Mouse (Mus musculus) Muller cell, postnatal 12 days (primary cell): ENCODE results near the gene St8sia1.
A peak's percentile ranks its signal among the peaks of the same experiment; 100 is the strongest.

Experiments used
- DNase-seq: peaks from one replicate; pipeline ENCODE4 v3.0.0-alpha.2; 2015; ENCODE audit errors: inconsistent ontology term

The St8sia1 gene

DNA sequence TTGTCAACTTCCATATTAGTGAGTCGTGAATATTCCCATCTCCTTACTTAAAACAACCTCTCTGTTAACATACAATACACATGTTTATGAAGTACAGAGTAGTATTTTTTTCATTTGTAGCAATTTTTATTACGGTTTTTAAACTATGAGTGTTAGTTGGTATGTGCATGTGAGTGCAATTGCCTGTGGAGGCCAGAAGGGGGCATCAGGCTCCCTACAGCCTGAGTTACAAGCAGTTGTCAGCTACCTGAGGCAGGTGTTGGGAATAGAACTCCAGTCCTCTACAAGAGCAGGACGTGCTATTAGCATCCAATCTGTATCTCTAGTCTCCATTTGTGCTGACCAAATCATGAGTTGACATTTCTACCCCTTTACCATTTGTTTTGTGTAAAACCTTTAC is 19.8 kb downstream of the St8sia1 start:
- DNase-seq, result no peak

DNA sequence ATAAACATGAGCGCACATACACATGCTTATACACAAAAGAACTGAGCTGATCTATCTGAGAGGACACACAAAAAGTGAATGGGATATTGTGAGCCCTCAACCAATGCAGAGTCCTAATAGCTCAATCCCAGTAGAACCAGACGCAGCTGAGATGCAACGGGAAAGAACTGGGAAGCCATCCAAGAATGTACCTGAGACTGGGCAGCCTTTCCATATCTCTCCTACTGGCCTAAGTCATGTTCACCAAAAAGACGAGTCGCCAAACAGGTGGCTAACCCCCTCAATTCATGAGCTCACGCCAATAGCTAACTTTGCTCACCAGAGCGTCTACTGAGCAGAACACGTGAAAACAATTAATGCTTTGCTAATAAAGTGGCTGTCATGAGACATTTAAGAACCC is 20.8 kb downstream of the St8sia1 start:
- DNase-seq, result no peak

DNA sequence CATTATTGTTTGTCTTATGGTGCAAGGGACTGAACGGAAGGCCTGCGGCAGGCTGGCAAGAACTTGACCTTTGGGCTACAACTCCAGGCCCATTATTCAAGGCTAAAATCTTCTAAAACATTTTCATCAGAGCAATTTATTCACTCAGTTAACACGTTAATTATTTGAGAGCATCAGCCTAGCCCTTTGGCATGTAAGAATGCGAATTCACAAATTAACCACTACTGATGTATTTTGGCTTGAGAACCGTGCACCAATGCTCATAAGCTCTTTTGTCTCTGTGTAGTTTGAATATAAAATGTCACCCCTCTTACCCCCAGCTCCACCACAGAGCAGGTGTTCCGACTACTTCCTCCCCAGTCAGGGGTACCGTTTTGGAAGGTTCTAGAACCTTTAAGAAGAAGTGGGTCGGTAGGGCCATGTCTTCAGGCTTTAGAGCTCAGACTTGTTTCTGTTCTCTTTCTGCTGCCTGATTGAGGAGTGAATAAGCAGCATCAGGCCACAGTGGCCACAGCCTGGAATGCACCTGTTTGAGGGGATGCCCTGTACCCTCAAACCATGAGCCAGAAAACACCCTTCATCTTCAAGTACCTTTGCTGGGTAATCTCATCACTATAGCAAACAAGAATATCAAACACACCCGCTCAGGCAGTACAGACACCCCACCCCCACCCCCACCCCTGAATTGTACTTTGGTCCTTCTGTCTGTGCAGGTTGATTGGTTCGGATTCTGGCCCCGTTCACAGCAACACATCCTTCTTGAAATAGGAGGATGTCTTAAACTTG is 22.5 kb downstream of the St8sia1 start:
- DNase-seq, result peak; percentile 92

DNA sequence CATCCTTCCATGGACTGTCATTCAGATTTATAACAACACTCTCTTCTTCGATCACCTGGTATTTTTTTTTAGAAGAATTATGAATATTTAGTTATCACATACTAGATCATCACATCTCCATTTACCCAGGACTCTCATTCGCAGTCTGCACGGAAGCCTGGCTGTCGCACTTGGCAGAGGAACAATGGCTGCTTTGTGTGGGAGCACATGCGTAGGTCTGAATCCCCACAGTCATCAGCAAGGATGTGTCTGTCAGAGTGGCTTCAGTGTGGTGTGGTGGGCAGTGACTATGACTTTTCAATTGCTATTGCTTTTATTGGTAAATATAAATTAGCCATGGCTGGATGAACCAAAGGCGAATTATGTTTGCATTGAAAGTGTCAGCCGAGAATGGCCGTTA is 23.2 kb downstream of the St8sia1 start:
- peak; percentile 81 for DNase-seq

DNA sequence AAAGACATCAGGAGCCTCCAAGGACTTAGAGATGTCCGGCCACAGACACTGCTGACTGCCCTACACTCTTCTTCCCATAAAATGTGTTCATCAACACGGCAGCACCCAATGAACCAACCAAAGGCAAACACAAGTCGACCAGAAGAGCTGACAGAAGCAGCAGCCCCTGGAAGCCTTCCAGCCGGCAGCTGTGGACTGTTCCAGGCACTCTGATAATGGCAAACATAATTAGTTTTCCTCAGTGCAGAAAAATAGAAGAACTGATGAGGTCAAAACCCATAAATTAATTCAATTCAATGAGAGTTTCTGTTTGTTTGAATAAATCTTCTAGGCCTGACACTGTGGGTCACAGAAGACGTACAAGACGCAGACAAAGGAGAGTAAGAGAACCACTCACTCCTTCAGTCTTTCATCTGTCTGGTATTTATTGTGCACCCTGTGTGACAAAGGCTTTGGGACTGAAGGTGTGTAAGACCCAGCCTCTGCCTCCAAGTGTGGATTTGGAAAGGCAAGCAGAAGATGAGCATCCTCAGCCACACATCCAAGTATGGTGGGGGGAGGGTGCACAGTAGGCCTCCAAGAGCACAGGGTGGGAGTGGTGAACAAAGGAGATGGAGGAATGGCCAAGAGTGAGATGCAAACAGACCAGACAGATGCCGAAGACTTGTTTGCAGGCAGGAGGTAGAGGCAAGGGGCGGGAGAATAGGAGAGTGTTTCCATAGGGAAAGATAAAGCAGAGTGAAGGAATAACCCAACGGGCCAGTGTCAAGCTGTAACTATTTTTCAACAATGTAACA is 25.5 kb downstream of the St8sia1 start:
- DNase-seq, result peak; percentile 66

DNA sequence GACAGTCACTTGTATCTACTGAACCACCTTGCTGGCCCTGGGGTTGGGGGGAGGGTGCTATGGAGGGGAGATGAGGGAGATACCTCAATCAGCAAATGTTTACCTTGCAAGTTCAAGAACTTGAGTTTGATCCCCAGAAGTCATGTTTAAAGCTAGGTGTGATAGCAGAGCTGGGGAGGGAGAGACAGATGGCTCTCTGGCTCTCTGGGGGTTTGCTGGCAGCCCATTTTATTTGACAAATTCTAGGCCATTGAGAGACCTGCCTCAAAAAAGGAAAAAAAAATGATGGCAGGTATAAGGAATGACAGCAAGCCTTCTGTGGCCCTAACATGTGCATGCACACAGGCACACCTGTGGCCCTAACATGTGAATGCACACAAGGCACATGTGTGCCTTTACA is 26.2 kb downstream of the St8sia1 start:
- DNase-seq, result no peak

DNA sequence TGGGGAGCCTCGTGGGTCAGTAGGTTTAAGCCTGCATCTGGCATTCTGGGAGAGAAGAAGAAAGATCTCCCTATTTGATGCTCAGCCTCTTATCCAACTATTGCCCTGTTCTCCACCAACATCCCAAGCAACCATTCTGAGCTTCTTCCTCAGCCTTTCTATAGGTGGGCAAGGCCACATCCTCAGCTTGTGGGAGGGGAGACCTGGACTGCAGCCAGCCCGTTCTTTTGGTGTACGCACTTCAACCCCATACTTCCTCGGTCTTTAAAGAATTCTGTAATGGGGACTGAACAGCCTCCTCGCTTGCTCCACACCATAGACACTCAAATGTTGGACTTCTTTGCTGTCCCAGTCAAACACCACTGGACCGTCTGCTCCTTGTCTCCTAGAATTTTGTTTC is 31.7 kb downstream of the St8sia1 start:
- DNase-seq, result no peak

DNA sequence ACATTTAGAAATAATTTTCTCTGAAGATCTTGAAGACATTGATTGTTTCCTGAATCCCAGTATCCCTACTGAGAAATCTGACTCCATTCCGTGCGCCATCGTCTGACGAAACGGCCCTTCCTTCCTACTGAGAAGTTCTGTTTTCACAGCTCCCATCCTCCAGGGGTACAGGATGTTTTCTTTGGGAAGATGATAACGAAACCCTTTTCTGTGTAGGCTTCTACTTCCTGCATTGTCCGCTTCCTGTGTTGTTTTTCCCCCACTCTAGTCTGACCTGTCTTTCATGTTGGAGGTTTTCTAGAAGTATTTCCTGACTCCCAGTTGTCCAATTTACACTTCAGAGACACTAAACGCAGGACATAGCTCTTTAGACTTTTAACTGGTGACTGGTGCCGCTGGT is 32.1 kb downstream of the St8sia1 start:
- no peak for DNase-seq

DNA sequence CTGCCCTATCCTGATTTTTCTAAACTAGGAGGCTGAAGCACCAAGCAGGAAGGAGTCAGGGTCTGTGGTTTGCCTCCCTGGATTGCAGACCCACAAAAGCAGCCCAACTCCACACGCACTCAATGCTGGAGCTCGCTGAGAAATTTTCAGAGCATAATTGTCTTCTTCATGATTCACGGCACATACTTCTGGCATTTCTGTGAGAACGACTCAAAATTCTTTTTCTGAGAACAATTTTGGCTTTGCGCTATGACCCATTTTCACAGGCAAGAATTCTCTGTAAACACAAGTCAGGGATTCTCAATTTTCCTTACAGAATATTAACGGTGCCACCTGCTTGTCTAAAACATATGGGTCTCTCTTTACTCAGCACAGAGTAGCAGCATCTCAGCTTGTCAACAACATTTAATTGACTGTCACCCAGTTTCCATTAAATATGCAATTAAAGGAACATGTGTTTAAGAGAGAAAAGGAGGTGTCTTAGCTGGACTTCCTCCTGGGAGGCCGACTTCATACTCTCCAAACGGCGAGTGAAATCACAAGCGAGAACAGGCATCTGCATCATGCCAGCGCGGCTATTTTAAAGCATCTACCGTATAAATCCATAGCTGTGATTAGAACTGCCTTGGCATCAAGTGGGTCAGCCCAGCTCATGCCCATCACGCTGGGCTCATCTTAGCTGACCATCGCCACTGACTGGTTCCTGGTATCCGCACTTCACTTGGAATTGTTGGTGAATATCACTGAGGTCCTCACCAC is 35.5 kb downstream of the St8sia1 start:
- peak; percentile 47 for DNase-seq

DNA sequence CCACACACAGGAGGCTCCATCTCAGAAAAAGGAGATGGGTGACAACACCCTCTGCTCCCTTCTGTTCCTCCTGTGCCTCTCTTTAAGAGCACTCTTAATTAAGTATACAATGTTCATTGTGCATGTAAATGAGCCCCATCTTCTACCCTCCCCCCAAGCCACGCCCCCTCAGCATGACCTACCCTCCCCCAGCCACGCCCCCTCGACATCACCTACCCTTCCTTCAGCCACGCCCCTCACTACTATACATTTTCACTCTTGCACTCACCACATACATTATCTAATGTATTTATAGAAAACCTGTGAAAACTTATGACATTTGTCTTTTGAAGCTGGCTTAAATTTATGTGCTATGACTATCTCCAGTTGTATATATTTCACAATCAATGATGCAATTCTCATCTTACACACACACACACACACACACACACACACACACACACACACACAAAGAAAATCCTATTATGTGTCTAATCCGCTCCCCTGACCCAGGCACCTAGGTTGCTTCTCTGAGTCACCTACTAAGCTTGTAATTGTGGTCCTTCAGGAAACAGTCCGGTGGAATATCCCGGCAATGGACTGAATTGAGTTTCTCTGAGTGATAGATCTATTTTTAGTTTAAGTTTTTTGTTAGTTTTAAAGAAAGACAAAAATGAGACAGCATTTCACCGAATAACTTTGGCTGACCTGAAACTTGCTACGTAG is 37.2 kb downstream of the St8sia1 start:
- DNase-seq, result no peak

DNA sequence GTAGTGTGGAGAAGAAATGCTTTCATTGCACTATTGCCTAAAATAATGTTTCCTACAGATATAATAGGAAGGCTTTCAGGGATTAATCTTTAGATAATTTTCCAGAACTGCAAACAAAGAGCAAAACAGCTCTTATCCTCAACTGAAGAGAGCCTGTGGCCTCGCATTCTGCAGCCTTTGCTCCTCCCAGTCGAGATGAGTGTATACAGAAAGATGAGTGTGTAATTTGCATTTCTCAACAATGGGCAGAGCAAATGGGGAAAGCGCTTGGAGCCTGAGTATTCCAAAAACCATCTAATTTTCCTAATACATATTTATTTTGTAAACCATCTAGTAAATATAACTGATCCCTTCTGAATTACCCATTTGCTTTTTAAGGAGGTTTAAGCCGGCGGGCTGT is 38.3 kb downstream of the St8sia1 start:
- no peak for DNase-seq

DNA sequence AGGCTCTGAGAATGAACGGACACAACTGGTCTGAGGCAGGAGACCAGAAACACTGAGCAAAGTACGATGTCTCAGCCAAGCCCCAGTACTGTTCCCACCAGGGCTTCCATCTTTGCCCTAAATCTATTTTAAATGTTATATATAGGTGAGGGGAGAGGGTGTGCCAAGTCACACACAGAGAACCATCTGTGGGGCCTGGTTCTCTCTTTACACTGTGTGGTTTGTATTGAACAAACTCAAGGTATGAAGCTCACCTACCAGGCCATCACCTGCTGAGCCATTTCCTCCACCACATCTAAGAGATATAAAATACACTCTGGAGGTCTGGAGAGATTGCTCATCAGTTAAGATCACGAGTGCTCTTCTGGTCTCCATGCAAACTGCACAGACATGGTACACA is 38.9 kb downstream of the St8sia1 start:
- no peak for DNase-seq

DNA sequence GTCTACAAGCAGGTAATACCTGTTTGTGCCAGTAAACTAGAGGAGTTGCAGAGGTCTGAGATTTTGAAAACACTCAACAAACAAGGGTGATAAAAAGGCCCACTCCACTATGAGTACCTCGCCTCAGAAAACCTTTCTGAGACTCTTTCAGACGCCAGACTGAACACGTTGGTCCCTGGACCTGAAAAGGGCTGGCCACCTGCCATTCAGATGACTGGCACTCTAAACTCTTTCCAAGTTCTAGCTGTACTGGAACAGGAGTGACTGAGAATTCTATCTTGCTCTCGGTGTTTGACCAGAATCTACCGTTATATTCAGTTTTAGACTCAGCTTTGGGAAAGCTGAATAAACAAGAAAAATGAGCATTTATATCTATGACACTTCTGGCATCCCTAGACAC is 43.4 kb downstream of the St8sia1 start:
- no peak for DNase-seq

DNA sequence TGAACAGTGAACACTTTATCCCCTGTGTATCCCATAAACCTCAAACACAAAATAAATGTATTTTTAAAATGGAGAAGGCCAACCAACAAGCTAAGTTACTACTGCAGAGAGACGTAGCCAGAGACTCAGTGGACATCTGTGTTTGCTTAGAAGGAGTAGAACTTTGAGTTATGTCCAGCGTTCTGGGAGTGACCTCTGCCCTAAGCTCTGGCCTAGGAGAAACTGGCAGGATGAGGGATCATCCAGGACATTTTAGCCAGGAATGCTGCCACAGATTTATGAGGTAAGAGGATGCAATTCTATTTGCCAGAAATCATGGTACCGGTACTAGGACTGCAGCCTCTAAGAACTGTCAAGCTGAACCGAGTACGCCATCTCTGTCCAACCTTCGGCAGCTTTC is 45.6 kb downstream of the St8sia1 start:
- no peak for DNase-seq

DNA sequence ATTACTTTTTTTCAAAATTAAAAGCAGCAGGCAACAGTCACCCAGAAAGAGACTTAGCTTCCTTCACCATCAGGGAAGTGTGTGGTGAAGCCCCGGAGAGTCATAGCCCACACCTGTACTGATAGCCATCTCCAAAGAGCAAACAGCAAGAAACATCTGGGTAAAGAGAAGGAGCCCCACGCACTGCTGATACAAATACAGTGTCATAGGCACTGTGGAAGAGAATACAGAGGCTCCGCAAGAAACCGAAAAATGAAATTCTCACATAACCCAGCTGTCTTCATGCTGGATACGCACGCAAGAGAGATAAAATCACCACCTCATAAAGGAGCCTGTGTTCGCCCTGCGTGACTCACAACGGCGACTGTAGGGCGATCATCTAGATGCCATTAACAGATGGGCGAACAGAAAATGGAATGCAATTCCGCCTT is 46.8 kb downstream of the St8sia1 start:
- DNase-seq, result no peak

DNA sequence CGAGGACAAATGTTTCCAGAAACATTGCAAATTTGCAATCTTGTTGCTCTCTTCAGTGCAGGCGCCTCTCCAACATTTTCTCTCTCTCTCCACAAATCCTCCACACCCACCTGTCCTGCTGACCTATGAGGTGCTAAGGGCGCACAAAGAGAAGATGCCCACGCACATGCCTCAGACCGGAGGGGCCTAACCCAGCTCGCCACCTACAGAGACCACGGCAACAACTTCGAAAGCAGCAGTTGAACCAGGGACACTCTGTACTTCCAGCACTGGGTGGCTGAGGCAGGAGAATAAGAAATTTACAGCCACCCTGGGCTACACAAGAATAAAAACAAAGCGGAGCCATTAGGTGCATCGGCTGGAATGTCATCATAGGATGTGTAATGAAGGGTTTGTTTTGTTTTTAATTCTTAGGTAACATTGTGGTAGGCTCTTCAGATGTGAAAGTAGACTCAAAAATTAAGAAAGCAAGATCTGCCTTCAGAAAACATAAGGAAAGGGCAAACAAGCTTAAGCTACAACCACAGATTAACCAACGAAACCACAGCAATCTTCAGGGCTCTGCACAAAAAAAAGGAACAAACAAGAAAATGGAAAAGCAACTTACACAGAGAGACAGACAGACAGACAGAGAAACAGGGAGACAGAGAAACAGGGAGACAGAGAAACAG is 47.8 kb downstream of the St8sia1 start:
- no peak for DNase-seq

DNA sequence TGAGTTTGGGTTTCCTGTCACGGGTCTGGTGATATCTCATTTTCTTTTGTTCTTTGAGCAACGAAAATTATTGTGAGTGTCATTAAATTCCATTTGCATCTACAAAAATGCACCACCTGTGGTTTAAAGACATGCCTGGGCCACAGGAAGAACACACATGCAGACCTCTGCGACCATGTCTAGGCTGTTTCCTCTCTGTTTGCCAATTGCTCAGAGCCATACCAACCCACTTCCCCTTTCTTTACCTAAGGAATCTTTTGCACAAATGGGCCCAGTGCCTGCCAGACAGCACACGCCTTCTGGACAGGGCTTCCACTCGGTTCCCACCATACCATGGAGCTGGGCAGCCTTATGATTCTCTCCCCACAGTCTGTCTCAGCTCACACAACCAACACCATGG is 48.8 kb downstream of the St8sia1 start:
- DNase-seq, result no peak

DNA sequence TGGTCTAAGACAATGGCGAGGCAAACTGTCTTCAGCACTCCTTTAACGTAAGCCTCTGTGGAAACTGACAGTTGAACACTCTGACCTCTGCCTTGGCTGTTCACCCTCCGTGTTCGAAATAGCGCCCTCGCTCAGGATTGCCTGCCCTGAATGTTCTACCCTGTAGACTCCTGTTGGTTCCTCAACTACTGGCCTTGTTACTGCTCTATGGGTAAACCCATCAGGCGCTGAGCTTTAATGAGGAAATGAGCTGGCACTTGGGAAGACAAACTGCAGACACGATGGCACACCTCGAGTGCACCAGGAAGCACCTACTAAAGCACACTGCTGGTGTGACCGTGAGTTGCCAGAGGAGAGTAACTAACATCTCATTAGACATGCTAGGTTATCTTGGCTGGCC is 49.6 kb downstream of the St8sia1 start:
- DNase-seq, result no peak

DNA sequence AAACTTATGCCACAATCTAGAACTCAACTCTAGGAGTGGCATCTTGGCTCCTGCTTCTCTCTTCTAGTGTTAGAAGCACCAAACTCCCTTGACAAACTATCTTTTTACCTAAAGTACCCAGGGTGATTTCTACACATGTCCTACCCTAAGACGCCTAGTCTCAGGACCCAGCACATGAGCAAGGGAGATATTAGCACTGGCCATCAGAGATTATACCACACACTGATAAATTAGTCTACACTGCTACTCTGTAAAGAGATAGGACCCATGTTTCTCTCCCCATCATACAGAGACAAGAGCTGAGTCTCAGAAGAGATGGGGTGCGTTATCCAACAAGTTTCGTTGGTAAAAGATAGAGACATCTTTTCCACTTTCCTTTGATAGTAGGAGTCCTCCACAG is 53.0 kb downstream of the St8sia1 start:
- DNase-seq, result no peak

DNA sequence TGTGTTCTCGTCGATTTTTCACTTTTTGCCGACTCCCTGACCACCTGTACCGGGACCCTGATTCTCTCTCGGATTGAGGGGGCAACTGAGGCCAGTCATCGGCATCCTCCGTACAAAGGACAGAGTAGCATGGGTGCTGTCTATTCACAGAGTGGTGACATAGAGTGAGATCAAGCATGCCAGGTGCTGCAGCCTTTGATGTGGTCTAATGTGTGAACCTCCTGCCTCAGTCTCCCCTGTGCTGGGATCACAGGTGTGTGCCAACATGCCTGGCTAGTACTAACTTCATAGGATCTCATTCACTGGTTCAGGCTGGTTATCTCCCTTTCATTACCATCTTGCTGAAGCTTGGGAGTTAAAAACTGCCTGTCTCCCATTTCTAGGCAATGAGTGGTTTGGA is 53.5 kb downstream of the St8sia1 start:
- no peak for DNase-seq

DNA sequence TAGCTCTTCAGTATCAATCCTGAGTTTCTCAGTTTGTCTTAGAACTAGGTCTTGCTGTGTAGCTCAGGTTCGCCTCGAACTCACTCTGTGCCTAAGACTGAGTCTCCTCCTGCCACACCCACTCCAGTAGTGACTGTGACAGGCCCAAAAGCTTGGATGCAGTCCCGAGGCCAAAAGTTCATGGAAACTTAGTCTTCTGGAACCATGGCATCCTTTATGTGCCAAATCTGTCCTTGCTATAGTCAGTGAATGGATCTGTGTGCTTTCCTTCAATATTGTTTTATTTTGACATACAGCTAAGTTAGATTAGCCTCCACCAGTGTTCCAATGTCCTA is 54.5 kb downstream of the St8sia1 start:
- no peak for DNase-seq
